Mouse (Mus musculus) liver, embryonic 14.5 days (tissue): Measurements from ENCODE around the gene Olfr545. TPM values are rescaled to one million over a fixed set of nuclear protein-coding genes. Genes with fewer than 3 reads are reported as not detected.

ENCODE experiments used
- ATAC-seq: fragments of 200-750 bp; cut with Nextera tagmentation; 2 replicates; pipeline ENCODE4 v1.8.0; 2017; ENCODE audit warnings: moderate number of reproducible peaks, mild to moderate bottlenecking, moderate library complexity; ENCODE audit not compliant: insufficient read depth
- DNase-seq, 3 experiments: peaks; one replicate each; pipeline ENCODE4 v3.0.0-alpha.2; 2012 to 2013; ENCODE audit warnings: low read depth in 3 of 3, low spot score in 3 of 3
- H3K27ac ChIP-seq: fragments of 300-500 bp; sonication (generic); 2 replicates; pipeline ENCODE4 v1.5.1; 2014; ENCODE audit warnings: moderate library complexity, mild to moderate bottlenecking, control low read depth, inconsistent platforms
- H3K27me3 ChIP-seq: fragments of 300-500 bp; sonication (generic); 2 replicates; pipeline ENCODE4 v1.6.1; 2014; ENCODE audit warnings: mild to moderate bottlenecking, low read length, moderate library complexity; ENCODE audit not compliant: control insufficient read depth, insufficient read depth
- H3K36me3 ChIP-seq: fragments of 300-500 bp; sonication (generic); replicated peaks from 2 replicates; pipeline ENCODE4 v1.6.1; 2014; ENCODE audit warnings: low read depth; ENCODE audit not compliant: control insufficient read depth, insufficient read depth
- H3K4me1 ChIP-seq, 2 experiments: fragments of 200-500 bp in 1 of 2; fragments of 300-500 bp in 1 of 2; sonication (generic) in 1 of 2; replicated peaks; 2 replicates each; pipeline ENCODE4 v1.6.1; 2012 to 2014; ENCODE audit warnings: antibody characterized with exemption in 1 of 2, inconsistent platforms in 1 of 2, low read length in 1 of 2; ENCODE audit not compliant: control insufficient read depth in 2 of 2, insufficient read depth in 2 of 2
- H3K4me2 ChIP-seq: fragments of 300-500 bp; sonication (generic); 2 replicates; pipeline ENCODE4 v1.6.1; 2014; ENCODE audit warnings: low read depth, mild to moderate bottlenecking, control low read depth, moderate library complexity
- H3K4me3 ChIP-seq, 2 experiments: fragments of 200-500 bp in 1 of 2; fragments of 300-500 bp in 1 of 2; sonication (generic) in 1 of 2; 2 replicates each; pipeline ENCODE4 v1.5.1; 2012 to 2014; ENCODE audit warnings: low read depth in 2 of 2, low read length in 2 of 2, mild to moderate bottlenecking in 2 of 2, control low read depth in 1 of 2, inconsistent platforms in 1 of 2, moderate library complexity in 1 of 2; ENCODE audit not compliant: insufficient read depth in 1 of 2
- H3K9ac ChIP-seq: fragments of 300-500 bp; sonication (generic); replicated peaks from 2 replicates; pipeline ENCODE4 v1.6.1; 2014; ENCODE audit warnings: mild to moderate bottlenecking, control low read depth, moderate library complexity
- H3K9me3 ChIP-seq: fragments of 300-500 bp; sonication (generic); 2 replicates; pipeline ENCODE4 v1.6.1; 2016; ENCODE audit warnings: low read length, mixed read lengths; ENCODE audit not compliant: control insufficient read depth
- CTCF ChIP-seq: IDR thresholded peaks from 2 replicates; pipeline ENCODE4 v1.5.1; 2016; ENCODE audit warnings: antibody characterized with exemption, low read depth, control low read depth
- EP300 ChIP-seq: IDR thresholded peaks from 2 replicates; pipeline ENCODE4 v1.6.1; 2016; ENCODE audit warnings: antibody characterized with exemption, low read depth
- WGBS: fragments of 180-500 bp; shearing (Covaris S2); extraction: QIAGEN DNeasy Blood & Tissue Kit; methylation state at CpG from one replicate; pipeline ENCODE4 v1.1.7; 2014; ENCODE audit not compliant: insufficient replicate concordance; 5-methylcytosine and 5-hydroxymethylcytosine counted together
- polyA plus RNA-seq, 2 experiments: library from polyadenylated mRNA; depleted of rRNA in 1 of 2; stranded (reverse) in 1 of 2; unstranded in 1 of 2; fragments of >200 nt; fragmentation: Nextera tagmentation in 1 of 2; extraction: Ambion mirVana in 1 of 2; gene quantifications; 2 replicates each; pipeline versions ENCODE4 v1.2.1 to v1.2.3; 2012 to 2014

Olfr545 gene
- polyA plus RNA-seq, 2 experiments, result not detected

DNA sequence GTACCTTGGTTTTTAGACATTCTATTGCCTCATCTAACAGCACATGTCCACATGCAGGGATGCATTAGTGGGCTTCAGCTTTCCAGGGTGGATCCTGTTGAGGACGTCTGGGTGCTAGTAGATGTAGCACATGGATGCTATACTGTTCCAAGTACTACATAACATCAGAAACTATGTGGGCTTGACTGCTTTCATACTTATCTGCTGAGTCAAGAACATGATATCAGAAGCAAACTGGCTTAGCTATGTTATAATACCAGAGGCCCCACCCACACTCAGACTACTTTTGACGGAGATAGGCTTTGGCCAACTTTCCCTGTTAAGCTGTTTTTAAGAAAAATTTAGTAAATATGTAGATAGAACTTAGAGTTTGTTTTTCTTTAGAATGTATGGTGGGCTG lies 55.1 kb downstream of the Olfr545 start:
- peak; percentile 66 for ATAC-seq
- Histone ChIP-seq H3K4me3 (peak overlapping the region; percentile 74 to 91), H3K9me3 (no peaks in the 10 kb centered on the region), H3K27ac (peak overlapping the region; percentile 67), H3K4me1 (peaks cover 9 to 15% of the 10 kb centered on the region in 2 experiments; a peak in 3 of 4 replicates), H3K9ac (peak overlapping the region; percentile 77), H3K27me3 (no peaks in the 10 kb centered on the region), H3K4me2 (peak overlapping the region; percentile 99), H3K36me3 (peaks cover 47% of the 10 kb centered on the region)
- TF ChIP-seq EP300 (peak; percentile 54; the same call in 1 of the 2 replicates), CTCF (no peak)
- WGBS, result 15% methylated on average over 2 of the region's 2 CpGs
- peak; percentile 68 to 75 (median 71) for DNase-seq

DNA sequence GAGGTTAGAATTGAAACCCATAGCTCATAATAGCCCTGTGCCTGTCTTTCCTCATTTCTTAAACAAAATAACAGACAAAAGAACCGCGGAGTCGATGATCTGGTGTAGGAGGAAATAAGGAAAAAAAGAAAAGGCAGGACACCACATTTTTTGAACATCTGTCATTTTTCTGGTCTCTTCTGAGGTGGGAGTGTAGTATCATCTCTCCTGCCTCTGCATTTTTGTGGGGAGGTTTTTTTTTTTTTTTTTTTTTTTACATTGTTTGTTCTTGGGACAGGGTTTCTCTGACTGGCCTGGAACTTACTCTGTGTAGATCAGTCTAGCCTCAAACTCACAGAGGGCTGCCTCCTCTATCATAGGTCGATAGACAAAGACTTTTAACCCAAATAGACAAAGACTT lies 56.9 kb downstream of the Olfr545 start:
- peak overlapping the region; percentile 74 to 95 for H3K4me3 ChIP-seq
- WGBS, result 2% methylated on average over 4 of the region's 4 CpGs
- no peaks in the 10 kb centered on the region for H3K27me3 ChIP-seq
- no peak for DNase-seq
- H3K9ac ChIP-seq, result peak overlapping the region; percentile 90
- no peak for ATAC-seq
- H3K27ac ChIP-seq, result peak overlapping the region; percentile 79
- TF ChIP-seq EP300, result no peak
- TF ChIP-seq CTCF, result no peak
- peak overlapping the region; percentile 99 for H3K4me2 ChIP-seq
- H3K4me1 ChIP-seq, result peaks cover 9 to 15% of the 10 kb centered on the region in 2 experiments; a peak in 3 of 4 replicates
- peaks cover 34% of the 10 kb centered on the region for H3K36me3 ChIP-seq
- no peaks in the 10 kb centered on the region for H3K9me3 ChIP-seq

DNA sequence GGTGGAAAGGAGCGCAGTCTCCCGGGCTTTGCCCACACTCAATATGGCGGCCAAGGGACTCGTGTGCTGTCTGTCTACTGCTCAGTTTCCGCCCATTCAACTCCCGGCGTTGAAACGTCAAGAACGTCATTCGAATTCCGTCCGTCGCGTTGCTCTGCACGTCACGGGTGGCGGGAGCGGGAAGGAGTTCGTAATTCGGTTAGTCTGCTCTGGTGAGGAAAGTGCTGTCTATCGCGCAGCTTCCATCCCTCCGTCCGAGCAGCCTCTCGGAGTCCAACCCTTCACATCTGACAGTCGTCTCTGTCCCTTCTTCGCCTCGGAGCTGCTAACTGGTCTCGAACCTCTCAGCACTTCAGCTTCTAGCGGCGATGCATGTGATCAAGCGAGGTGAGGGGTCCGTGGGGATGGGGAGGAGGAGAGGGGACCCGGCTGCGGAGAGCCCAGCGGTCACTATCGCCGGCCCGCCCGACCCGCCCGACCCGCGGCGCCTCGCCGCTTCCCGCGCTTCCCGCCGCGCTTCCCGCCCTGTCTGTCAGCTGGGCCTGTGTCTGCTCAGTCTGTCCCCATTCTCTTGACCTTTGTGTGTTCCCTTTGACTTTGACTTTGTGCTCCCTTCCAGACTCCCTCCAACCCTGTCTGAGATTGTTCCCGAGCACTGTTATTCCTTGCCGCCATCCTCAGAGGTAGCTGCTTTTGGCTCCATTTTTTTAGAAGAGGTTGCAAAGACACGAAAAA lies 57.5 kb downstream of the Olfr545 start, which contains the start of gene Rrm1:
TSS of gene Rrm1 (plus strand) at position 39 of the 735 bp plus-strand sequence.
- DNase-seq (peak; percentile 96 to 97 (median 96)), ATAC-seq (peak; percentile 90)
- Histone ChIP-seq H3K9ac (peak within 1 kb of the TSS; percentile 90), H3K4me2 (peak within 1 kb of the TSS; percentile 99), H3K4me1 (peaks cover 9 to 15% of the 10 kb centered on the region in 2 experiments; a peak in 3 of 4 replicates), H3K27me3 (no peaks in the 10 kb centered on the region), H3K4me3 (peak within 1 kb of the TSS; percentile 74 to 95), H3K27ac (peak within 1 kb of the TSS; percentile 79), H3K9me3 (no peaks in the 10 kb centered on the region), H3K36me3 (peaks cover 28% of the 10 kb centered on the region)
- WGBS, result under 1% methylated on average over 56 of the region's 56 CpGs
- TF ChIP-seq CTCF (no peak), EP300 (peak; percentile 47)

Other genes with a start within 250 kb of the Olfr545 start
- gene Rhog, start 243.5 kb downstream of the Olfr545 start, polyA plus RNA-seq (2012; rRNA removed), result 31.4 and 35.9 TPM in 2 replicates
- 53.4 and 55.6 TPM in 2 replicates for gene Rhog, start 243.5 kb downstream of the Olfr545 start, polyA plus RNA-seq (2014; fragmentation: Nextera tagmentation; extraction: Ambion mirVana)
- 6.9 and 7.9 TPM in 2 replicates for gene Stim1, start 231.8 kb downstream of the Olfr545 start, polyA plus RNA-seq (2012; rRNA removed)
- gene Stim1, start 231.8 kb downstream of the Olfr545 start, polyA plus RNA-seq (2014; fragmentation: Nextera tagmentation; extraction: Ambion mirVana), result 9.3 and 11.2 TPM in 2 replicates
- gene Rrm1, start 57.9 kb downstream of the Olfr545 start, polyA plus RNA-seq (2012; rRNA removed), result 67.5 and 107 TPM in 2 replicates
- 185 and 196 TPM in 2 replicates for gene Rrm1, start 57.9 kb downstream of the Olfr545 start, polyA plus RNA-seq (2014; fragmentation: Nextera tagmentation; extraction: Ambion mirVana)
- not detected in 2 replicates for gene Olfr543, start 17.9 kb downstream of the Olfr545 start, polyA plus RNA-seq (2012; rRNA removed)
- gene Olfr543, start 17.9 kb downstream of the Olfr545 start, polyA plus RNA-seq (2014; fragmentation: Nextera tagmentation; extraction: Ambion mirVana), result 0.37 and 0.39 TPM in 2 replicates
- gene Olfr544, start 11.3 kb downstream of the Olfr545 start, polyA plus RNA-seq (2012; rRNA removed), result not detected in 2 replicates
- gene Olfr544, start 11.3 kb downstream of the Olfr545 start, polyA plus RNA-seq (2014; fragmentation: Nextera tagmentation; extraction: Ambion mirVana), result 0.04 and 0.17 TPM in 2 replicates
- not detected in 2 replicates for gene Olfr547, start 35.2 kb upstream of the Olfr545 start, polyA plus RNA-seq (2012; rRNA removed)
- not detected in 2 replicates for gene Olfr547, start 35.2 kb upstream of the Olfr545 start, polyA plus RNA-seq (2014; fragmentation: Nextera tagmentation; extraction: Ambion mirVana)
- gene Olfr548-ps1, start 41.3 kb upstream of the Olfr545 start, polyA plus RNA-seq (2012; rRNA removed), result not detected in 2 replicates
- gene Olfr548-ps1, start 41.3 kb upstream of the Olfr545 start, polyA plus RNA-seq (2014; fragmentation: Nextera tagmentation; extraction: Ambion mirVana), result not detected in 2 replicates
- gene Olfr549, start 50.3 kb upstream of the Olfr545 start, polyA plus RNA-seq (2012; rRNA removed), result not detected in 2 replicates
- gene Olfr549, start 50.3 kb upstream of the Olfr545 start, polyA plus RNA-seq (2014; fragmentation: Nextera tagmentation; extraction: Ambion mirVana), result not detected in 2 replicates
- gene Trim21, start 65.9 kb upstream of the Olfr545 start, polyA plus RNA-seq (2012; rRNA removed), result 2.0 and 3.0 TPM in 2 replicates
- 0.45 and 0.58 TPM in 2 replicates for gene Trim21, start 65.9 kb upstream of the Olfr545 start, polyA plus RNA-seq (2014; fragmentation: Nextera tagmentation; extraction: Ambion mirVana)
- not detected in 2 replicates for gene Olfr550, start 71.9 kb upstream of the Olfr545 start, polyA plus RNA-seq (2012; rRNA removed)
- gene Olfr550, start 71.9 kb upstream of the Olfr545 start, polyA plus RNA-seq (2014; fragmentation: Nextera tagmentation; extraction: Ambion mirVana), result not detected in 2 replicates
- gene Olfr551, start 92.3 kb upstream of the Olfr545 start, polyA plus RNA-seq (2012; rRNA removed), result not detected in 2 replicates
- gene Olfr551, start 92.3 kb upstream of the Olfr545 start, polyA plus RNA-seq (2014; fragmentation: Nextera tagmentation; extraction: Ambion mirVana), result not detected in 2 replicates
- gene Olfr552, start 98.2 kb upstream of the Olfr545 start, polyA plus RNA-seq (2012; rRNA removed), result not detected in 2 replicates
- gene Olfr552, start 98.2 kb upstream of the Olfr545 start, polyA plus RNA-seq (2014; fragmentation: Nextera tagmentation; extraction: Ambion mirVana), result not detected in 2 replicates
- not detected in 2 replicates for gene Olfr553, start 118.6 kb upstream of the Olfr545 start, polyA plus RNA-seq (2012; rRNA removed)
- not detected in 2 replicates for gene Olfr553, start 118.6 kb upstream of the Olfr545 start, polyA plus RNA-seq (2014; fragmentation: Nextera tagmentation; extraction: Ambion mirVana)
- gene Olfr554, start 138.9 kb upstream of the Olfr545 start, polyA plus RNA-seq (2012; rRNA removed), result not detected in 2 replicates
- gene Olfr554, start 138.9 kb upstream of the Olfr545 start, polyA plus RNA-seq (2014; fragmentation: Nextera tagmentation; extraction: Ambion mirVana), result not detected in 2 replicates
- not detected in 2 replicates for gene Olfr555, start 159.2 kb upstream of the Olfr545 start, polyA plus RNA-seq (2012; rRNA removed)
- gene Olfr555, start 159.2 kb upstream of the Olfr545 start, polyA plus RNA-seq (2014; fragmentation: Nextera tagmentation; extraction: Ambion mirVana), result not detected in 2 replicates
- gene Olfr556, start 165.3 kb upstream of the Olfr545 start, polyA plus RNA-seq (2012; rRNA removed), result not detected in 2 replicates
- not detected in 2 replicates for gene Olfr556, start 165.3 kb upstream of the Olfr545 start, polyA plus RNA-seq (2014; fragmentation: Nextera tagmentation; extraction: Ambion mirVana)
- 1.8 and 2.3 TPM in 2 replicates for gene Trim68, start 187.8 kb upstream of the Olfr545 start, polyA plus RNA-seq (2012; rRNA removed)
- gene Trim68, start 187.8 kb upstream of the Olfr545 start, polyA plus RNA-seq (2014; fragmentation: Nextera tagmentation; extraction: Ambion mirVana), result 0.86 and 1.3 TPM in 2 replicates
- gene Olfr557, start 196.3 kb upstream of the Olfr545 start, polyA plus RNA-seq (2012; rRNA removed), result not detected in 2 replicates
- not detected in 2 replicates for gene Olfr557, start 196.3 kb upstream of the Olfr545 start, polyA plus RNA-seq (2014; fragmentation: Nextera tagmentation; extraction: Ambion mirVana)
- not detected in 2 replicates for gene Olfr558, start 202.6 kb upstream of the Olfr545 start, polyA plus RNA-seq (2012; rRNA removed)
- gene Olfr558, start 202.6 kb upstream of the Olfr545 start, polyA plus RNA-seq (2014; fragmentation: Nextera tagmentation; extraction: Ambion mirVana), result not detected in 2 replicates
- not detected in 2 replicates for gene Olfr33, start 219.5 kb upstream of the Olfr545 start, polyA plus RNA-seq (2012; rRNA removed)
- not detected in 2 replicates for gene Olfr33, start 219.5 kb upstream of the Olfr545 start, polyA plus RNA-seq (2014; fragmentation: Nextera tagmentation; extraction: Ambion mirVana)
- gene Olfr559, start 227.9 kb upstream of the Olfr545 start, polyA plus RNA-seq (2012; rRNA removed), result not detected in 2 replicates
- not detected in 2 replicates for gene Olfr559, start 227.9 kb upstream of the Olfr545 start, polyA plus RNA-seq (2014; fragmentation: Nextera tagmentation; extraction: Ambion mirVana)